Mouse (Mus musculus) G1E-ER4 (cell line): ENCODE data around the gene Enam. TPM values are rescaled to one million over a fixed set of nuclear protein-coding genes. Genes with fewer than 3 reads are reported as not detected.

Experiments used
- GATA1 ChIP-seq: IDR thresholded peaks from one replicate; pipeline ENCODE4 v1.8.0; 2012; ENCODE audit warnings: low read length, inconsistent platforms
- polyA plus RNA-seq: library from polyadenylated mRNA; stranded (reverse); fragments of >175 nt; gene quantifications from 2 replicates; pipeline ENCODE4 v1.2.3, GENCODE M21; 2012

Gene Enam
- polyA plus RNA-seq, result not detected in 2 replicates

DNA sequence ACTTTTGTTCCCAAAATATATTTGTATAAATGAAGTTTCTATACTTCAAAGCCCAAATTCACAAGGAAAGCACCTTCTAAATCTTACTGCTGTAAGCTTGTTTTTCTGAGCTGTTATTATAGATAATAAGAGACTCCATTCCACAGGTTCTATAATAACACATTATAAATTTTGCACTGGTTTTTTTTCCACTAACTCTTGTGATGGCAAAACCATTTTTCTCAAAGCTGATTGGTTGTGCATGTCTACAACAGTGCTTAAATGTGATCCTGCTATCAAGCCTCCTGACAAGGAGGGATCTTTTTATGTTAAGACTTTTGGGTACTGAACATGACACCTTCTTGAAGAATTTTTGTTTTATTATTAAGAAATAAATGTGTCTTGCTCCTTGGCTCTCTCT lies at the start of gene Enam:
TSS of gene Enam (plus strand) at position 301 of the 400 bp plus-strand sequence.
- no peak for TF ChIP-seq GATA1

DNA sequence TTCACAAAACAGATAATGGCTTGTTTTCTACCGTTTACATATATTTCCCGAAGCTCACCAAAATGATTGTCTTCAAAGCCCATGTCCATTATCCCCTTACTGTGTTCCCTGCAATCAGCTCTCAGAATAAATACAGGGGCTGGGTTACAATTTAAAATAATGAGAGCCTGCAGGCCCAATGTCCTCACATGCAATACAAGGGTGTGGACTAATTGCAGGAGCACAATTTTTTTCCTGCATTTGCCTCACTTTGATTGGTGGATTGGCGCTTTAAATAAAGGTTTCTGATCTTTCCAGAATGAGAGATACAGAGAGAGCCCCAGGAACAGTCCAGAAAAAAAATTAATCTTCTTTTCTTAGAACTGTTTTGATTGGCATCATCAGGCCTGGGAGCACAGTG lies 32.1 kb upstream of the Enam start, which contains the start of gene Ambn:
TSS of gene Ambn (plus strand) at position 301 of the 400 bp plus-strand sequence.
- TF ChIP-seq GATA1, result no peak

DNA sequence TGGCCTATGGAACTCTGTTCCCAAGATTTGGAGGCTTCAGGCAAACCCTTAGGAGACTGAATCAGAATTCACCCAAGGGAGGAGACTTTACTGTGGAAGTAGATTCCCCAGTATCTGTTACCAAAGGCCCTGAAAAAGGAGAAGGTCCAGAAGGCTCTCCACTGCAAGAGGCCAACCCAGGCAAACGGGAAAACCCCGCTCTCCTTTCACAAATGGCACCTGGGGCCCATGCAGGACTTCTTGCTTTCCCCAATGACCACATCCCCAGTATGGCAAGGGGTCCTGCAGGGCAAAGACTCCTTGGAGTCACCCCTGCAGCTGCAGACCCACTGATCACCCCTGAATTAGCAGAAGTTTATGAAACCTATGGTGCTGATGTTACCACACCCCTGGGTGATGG lies 20.3 kb upstream of the Enam start:
- no peak for TF ChIP-seq GATA1

DNA sequence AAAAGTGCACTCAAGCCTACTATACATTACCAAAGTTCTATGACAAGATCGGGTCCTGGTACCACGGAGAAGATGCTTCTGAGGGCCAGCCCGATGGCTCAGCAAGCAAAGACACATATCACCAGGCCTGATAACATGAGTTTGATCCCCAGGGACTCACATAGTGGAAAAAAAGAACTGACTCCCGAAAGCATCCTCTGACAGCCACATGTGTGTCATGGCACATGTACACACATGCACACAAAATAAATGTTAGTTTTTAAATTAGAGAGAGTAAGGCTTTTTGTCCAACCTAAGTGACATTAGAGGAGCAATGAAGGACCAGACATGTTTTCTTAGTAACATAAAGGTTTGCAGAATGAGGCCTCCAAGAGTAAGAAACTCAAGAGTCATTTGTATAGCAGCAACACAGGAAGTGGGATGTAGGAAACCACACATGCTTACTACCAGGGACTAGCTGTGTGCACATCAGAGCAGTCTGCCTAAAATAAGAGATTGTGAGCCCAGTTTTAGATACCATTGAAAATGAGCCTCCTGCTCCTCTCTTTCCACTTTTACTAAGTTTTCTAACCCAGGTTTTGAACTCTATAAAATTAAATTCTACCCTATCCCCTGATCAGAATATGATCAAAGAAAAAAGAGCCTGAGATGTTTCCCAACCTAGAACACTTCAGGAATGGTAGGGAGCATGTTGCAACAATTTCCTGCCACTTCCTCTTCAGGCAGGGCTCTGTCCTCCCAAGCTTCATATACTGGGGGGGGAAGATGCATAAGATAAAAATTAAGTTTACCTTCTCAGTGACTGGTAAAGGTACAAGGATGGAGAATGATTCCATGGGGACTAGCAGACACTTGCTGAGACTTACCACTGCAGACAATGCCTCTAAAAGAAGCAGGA lies 18.7 kb upstream of the Enam start:
- no peak for TF ChIP-seq GATA1

DNA sequence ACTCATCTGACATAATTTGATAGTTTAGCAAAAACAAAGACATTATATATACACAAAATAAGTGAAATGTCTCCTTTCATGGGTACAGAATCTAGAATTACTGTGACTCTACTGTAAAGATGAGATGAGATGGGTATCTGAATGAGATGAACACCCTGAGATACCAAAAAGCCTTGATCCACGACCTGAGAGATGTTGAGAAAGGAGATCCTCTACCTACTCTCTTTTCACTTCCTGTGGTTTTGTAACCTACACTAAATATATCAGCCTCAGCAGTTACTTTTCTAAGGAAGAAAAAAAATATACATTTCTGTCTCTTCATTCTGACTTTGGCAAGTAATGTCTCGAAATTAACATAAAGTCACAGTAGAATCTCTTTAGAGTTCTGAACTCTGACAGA lies 1.2 kb downstream of the Enam start:
- no peak for TF ChIP-seq GATA1

DNA sequence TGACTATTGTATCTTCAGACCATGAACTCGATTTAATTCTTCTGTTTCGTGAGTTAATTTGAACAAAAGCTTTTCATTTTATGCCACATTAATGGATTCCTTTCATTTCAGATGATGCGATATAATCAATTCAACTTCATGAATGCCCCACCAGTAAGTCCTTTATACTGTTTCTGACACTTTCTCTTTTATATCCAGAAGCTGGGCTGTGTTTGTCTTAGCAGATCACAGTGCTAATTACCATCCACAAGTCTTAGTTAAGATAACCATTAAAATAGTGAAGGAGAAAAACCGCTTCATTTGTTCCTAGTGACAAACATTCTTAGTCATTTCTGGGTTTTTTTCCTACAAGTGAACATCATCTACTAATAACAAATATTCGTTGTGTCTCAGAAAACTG lies 3.3 kb downstream of the Enam start:
- TF ChIP-seq GATA1, result no peak

DNA sequence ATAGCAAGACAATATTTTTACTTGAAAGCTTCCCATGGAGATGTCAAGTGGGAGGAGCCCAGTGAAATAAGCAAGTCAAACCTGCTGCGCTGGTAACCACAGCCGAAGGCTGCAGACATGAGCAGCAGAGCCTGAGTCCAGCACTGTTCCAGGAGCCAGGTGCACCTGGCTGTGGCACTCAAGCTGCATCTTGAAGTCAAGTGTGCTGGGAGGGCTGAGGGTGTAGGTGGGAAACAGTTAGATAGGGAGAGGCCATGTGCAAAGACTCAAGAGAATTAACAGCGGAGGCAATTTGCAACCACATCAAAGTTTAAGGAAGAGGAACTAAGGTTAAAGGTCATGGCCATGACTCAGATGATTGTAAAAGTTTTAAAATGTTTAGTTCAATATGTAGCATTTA lies 12.0 kb downstream of the Enam start:
- TF ChIP-seq GATA1, result no peak

DNA sequence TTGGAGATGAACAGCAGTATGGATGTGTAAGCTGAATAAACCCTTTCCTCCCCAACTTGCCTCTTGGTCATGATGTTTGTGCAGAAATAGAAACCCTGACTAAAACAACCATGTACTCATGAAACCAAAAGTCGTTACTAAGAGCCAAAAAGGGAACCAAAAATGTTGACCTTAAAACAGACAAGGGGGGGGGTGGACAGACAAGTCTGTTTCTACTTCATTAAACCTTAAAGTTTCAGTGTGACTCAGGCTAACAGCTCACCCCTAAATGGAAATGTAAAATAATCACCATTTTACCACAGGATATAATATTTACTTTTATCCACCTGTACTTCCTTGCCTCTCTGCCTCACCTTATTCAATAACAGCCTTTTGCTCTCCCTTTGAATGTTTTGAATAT lies 20.8 kb downstream of the Enam start:
- no peak for TF ChIP-seq GATA1

DNA sequence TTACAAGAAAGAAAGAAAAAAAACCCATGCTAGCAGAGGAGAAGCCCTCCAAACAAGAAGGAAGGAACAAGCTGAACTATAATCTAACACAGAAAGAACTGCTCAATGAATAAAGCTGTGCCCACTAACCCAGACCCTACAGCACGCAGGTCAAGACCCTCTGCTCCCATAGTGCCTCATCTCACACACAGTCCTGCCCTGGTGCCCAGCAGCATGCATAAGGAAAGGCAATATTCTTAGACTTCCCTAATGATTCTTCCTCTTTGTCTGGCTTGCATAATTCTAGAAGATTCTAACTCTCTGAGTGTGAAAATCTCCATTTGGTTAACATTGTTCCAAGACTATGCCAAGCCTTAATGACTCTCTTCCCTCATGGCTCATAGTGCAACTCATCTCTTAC lies 21.2 kb downstream of the Enam start:
- no peak for TF ChIP-seq GATA1

DNA sequence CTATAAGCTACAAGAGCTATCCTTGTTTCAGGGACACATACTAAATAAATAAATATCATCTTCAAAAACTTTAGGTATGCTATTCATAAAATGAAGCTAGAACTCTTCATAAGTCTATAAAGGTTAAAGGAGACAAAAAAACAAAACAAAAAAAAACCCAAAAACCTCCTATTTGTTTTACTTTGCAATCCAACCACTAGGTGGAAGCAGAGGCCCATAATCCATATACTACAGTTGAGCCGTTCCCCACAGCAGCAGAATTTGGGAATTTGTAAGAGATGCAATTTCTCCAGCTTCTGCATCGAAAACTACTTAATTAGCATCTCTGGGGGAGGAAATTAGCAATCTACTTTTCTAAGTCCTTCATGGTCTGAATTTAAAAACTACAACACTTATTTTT lies 31.5 kb downstream of the Enam start:
- TF ChIP-seq GATA1, result no peak

DNA sequence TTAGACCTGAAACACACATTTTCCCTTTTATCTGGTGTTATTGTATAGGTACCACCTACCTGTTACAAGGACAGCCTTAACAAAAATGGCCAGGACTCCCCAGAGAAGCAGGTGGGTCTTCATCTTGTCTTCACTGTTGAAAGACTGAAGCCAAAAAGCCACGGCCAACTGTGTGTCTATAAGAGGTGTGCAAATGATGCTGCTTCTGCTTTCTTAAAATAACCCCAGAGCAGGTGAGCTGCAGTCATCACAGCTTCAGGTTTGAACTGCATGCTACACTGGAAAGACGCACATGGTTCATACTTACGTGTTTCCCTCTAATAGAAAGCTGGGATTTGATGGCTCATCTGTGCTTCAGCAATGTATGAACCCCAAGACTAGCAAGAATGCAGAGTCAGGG lies 39.9 kb downstream of the Enam start, which contains the start of gene Jchain:
TSS of gene Jchain (minus strand) at position 235 of the 400 bp plus-strand sequence.
- TF ChIP-seq GATA1, result no peak

DNA sequence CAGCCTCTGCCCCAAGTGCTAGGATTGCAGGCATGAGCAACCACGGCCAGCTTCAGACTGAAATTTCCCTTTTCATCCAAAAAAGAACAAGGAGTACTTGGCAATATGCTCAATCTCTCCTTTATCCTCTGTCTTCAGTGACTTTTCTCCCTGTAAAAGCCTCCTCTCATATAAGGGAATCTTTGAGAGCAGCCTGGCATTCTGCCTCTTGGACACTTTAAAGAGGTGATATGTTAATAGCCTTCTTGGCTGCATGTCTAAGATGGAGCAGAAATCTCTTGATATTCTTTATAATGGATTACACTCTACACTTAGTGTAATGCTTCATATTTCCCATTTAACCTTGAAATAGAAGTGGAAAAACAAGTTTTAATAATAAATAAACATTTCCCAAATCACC lies 43.1 kb downstream of the Enam start:
- TF ChIP-seq GATA1, result no peak

DNA sequence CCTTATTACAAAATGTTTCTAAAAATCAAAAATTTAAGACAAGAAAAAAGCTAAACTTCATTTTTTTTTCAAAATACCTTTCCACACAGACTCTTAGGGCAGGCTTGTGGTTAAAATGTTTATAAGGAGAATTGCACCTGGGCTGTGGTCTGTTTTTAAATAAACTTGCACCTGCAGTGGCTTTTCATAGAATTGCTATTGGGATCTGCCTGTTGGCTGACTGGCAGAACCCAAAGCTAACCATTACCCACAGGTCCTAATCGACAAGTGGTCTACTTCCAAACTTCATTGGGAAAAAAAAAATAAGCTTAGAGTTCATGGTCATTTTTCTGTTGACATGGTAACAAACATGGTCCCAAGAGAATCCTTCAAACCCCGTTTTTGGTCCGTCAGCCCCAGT lies 46.9 kb downstream of the Enam start:
- no peak for TF ChIP-seq GATA1

DNA sequence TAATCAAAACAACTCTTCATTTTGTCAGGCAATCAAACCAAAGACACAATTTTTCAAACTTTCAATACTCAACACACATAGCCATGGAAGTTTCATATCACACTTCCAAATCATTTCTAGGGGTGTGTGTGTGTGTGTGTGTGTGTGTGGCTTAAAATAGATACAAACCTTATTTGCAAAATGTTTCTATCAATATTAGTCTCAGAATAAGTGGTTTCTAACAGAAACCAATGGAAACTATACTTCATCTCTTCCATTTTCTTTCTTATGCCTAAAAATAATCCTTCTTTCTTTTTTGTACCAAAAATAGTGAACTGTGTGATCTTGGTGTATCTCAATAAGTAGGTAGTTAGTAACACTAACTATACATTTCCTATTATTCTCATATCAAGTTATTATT lies 53.1 kb downstream of the Enam start:
- TF ChIP-seq GATA1, result no peak

DNA sequence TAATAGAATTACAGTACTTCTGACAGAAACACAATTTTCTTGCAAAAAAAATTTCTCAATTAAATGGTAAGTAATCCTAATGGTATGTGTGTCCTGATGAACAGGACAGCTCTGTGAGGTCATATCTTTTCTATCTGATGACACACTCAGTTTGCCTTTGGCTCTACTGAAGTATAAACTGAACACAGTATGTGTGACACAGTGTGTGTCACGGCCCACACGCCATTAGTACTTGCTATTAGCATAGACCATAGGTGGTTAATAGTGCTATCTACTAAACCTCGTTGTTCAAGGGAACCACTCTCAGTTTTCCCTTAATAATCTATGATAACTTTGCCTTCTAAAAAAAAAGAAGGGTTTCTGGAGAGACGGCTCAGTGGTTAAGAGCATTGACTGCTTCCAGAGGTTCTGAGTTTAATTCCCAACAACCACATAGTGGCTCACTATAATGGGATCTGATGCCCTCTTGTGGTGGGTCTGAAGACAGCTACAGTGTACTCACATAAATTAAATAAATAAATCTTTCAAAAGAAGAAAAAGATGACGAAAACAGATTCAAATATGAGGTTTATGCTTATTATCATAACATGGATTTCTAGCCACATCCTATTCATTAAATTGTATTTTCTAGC lies 55.0 kb downstream of the Enam start:
- TF ChIP-seq GATA1, result no peak

DNA sequence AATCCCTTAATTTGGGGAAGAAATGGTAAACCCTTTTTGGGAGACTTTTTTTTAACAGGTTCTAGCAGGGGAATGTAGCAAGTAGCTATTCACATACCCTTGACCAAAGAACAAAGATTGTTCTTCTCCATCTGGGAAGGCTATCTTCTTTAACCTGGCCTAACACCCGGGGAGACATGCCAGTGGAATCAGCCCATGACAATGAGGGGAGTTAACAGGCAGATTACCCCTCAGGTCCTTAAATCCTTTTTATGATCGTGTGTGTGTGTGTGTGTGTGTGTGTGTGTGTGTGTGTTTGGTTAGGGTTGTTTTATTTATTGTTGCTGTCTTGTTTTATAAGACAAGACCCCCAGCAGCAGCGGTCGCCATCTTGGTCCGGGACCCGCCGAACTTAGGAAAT lies 57.8 kb downstream of the Enam start:
- no peak for TF ChIP-seq GATA1
